Mouse (Mus musculus): ENCODE measurements around the gene Slc1a5.

- TF ChIP-seq POLR2A (IDR thresholded peaks at IDR 0.05; ENCODE audit: insufficient read length, low read depth) (no peak), USF1 (IDR thresholded peaks at IDR 0.05; ENCODE audit: low read depth) (no peak), E2F4 (IDR thresholded peaks at IDR 0.05; ENCODE audit: insufficient read depth) (no peak), TCF3 (IDR thresholded peaks at IDR 0.05; ENCODE audit: insufficient read length, low read depth) (no peak), TCF12 (IDR thresholded peaks at IDR 0.05; ENCODE audit: insufficient read depth, poor library complexity, severe bottlenecking) (no peak), MAX (IDR thresholded peaks at IDR 0.05; ENCODE audit: low read depth) (no peak), MYOD1 (IDR thresholded peaks at IDR 0.05; ENCODE audit: control insufficient read depth in 1 of 3, insufficient read length in 2 of 3, low read depth in 2 of 3) (no peak), CEBPB (IDR thresholded peaks at IDR 0.05; ENCODE audit: insufficient read depth, poor library complexity, severe bottlenecking) (no peak), POLR2AphosphoS2 (IDR thresholded peaks at IDR 0.05; ENCODE audit: insufficient read length, low read depth) (no peak), REST (IDR thresholded peaks at IDR 0.05; ENCODE audit: insufficient read depth, insufficient read length) (no peak), MYOG (IDR thresholded peaks at IDR 0.05; ENCODE audit: control insufficient read depth in 1 of 3, insufficient read depth in 1 of 3, insufficient read length in 2 of 3, low read depth in 2 of 3) (no peak), SRF (IDR thresholded peaks at IDR 0.05; ENCODE audit: control insufficient read depth, insufficient read length, low read depth) (no peak)
Observed at GRCm38 (mm10) chr7:16845820-16846167, 64.7 kb downstream of the Slc1a5 start.

Data from myocyte (in vitro differentiated cells).